Mouse (Mus musculus): ENCODE measurements at regions not wholly inside any gene's neighbourhood (a gene's known extent, or its start where the extent isn't known, plus 50 kb on each side); places are given as distances from the start of the nearest gene placed in this dataset.

DNA sequence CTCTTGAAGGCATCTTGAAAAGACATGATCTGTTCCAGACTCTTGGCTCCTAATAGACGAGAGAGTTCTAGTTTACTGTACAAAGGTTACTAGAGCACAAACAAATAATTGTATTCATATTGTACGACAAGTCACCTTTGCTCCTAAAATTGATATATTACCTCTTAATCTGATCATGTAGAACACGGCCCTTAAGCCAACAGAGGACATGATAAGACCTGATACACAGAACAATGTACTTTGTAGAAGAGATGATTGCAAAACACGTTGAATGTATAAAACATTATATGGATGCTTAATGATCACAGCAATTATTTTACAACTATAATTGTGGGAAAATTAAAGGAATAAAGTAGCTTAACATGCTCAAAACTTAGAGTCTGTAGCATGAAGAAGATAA is 194.7 kb downstream of the Klf5 start:
- Histone ChIP-seq H3K27me3 (ENCODE audit: control insufficient read depth, insufficient read depth, low read length) (no peaks in the 10 kb centered on the region), H3K9me3 (ENCODE audit: control insufficient read depth, low read length) (no peaks in the 10 kb centered on the region), H3K36me3 (ENCODE audit: control insufficient read depth, insufficient read depth, low read length) (no peaks in the 10 kb centered on the region), H3K4me1 (ENCODE audit: control insufficient read depth, insufficient read depth, low read length) (no peaks in the 10 kb centered on the region), H3K4me2 (replicated peaks; ENCODE audit: low read depth, low read length) (no peak overlapping the region), H3K4me3 (ENCODE audit: low read length) (no peak overlapping the region), H3K9ac (ENCODE audit: low read depth, low read length) (no peak overlapping the region), H3K27ac (ENCODE audit: low read depth, low read length) (no peak overlapping the region)
- WGBS = 79% methylated on average over 4 of the region's 4 CpGs
- no peak for ATAC-seq (ENCODE audit: low FRiP score, low TSS enrichment)

GRCm38 (mm10) chr14:99493659-99494058 is 195.2 kb downstream of the Klf5 start:
- Histone ChIP-seq H3K9me3 (ENCODE audit: control insufficient read depth, low read length) (no peaks in the 10 kb centered on the region), H3K9ac (ENCODE audit: low read depth, low read length) (no peak overlapping the region), H3K36me3 (ENCODE audit: control insufficient read depth, insufficient read depth, low read length) (no peaks in the 10 kb centered on the region), H3K4me3 (ENCODE audit: low read length) (no peak overlapping the region), H3K4me2 (replicated peaks; ENCODE audit: low read depth, low read length) (no peak overlapping the region), H3K4me1 (ENCODE audit: control insufficient read depth, insufficient read depth, low read length) (no peaks in the 10 kb centered on the region), H3K27me3 (ENCODE audit: control insufficient read depth, insufficient read depth, low read length) (no peaks in the 10 kb centered on the region), H3K27ac (ENCODE audit: low read depth, low read length) (no peak overlapping the region)
- ATAC-seq (ENCODE audit: low FRiP score, low TSS enrichment) = no peak
- WGBS = 90% methylated on average over 6 of the region's 6 CpGs

GRCm38 (mm10) chr14:99499502-99500266 is 201.2 kb downstream of the Klf5 start:
- no peaks in the 10 kb centered on the region for H3K9me3 ChIP-seq (ENCODE audit: control insufficient read depth, low read length)

GRCm38 (mm10) chr14:99504909-99505308 is 206.4 kb downstream of the Klf5 start:
- Histone ChIP-seq H3K4me3 (ENCODE audit: low read length) (no peak overlapping the region), H3K27me3 (ENCODE audit: control insufficient read depth, insufficient read depth, low read length) (no peaks in the 10 kb centered on the region), H3K4me1 (ENCODE audit: control insufficient read depth, insufficient read depth, low read length) (no peaks in the 10 kb centered on the region), H3K27ac (ENCODE audit: low read depth, low read length) (no peak overlapping the region), H3K4me2 (replicated peaks; ENCODE audit: low read depth, low read length) (no peak overlapping the region), H3K36me3 (ENCODE audit: control insufficient read depth, insufficient read depth, low read length) (no peaks in the 10 kb centered on the region), H3K9me3 (ENCODE audit: control insufficient read depth, low read length) (no peaks in the 10 kb centered on the region), H3K9ac (ENCODE audit: low read depth, low read length) (no peak overlapping the region)
- WGBS = 79% methylated on average over 4 of the region's 4 CpGs
- no peak for ATAC-seq (ENCODE audit: low FRiP score, low TSS enrichment)

More at GRCm38 (mm10) chr14:99499502-99500266, 201.2 kb downstream of the Klf5 start:
- Histone ChIP-seq H3K27ac (ENCODE audit: low read depth, low read length) (no peak overlapping the region), H3K4me3 (ENCODE audit: low read length) (no peak overlapping the region), H3K4me2 (replicated peaks; ENCODE audit: low read depth, low read length) (no peak overlapping the region), H3K27me3 (ENCODE audit: control insufficient read depth, insufficient read depth, low read length) (no peaks in the 10 kb centered on the region), H3K36me3 (ENCODE audit: control insufficient read depth, insufficient read depth, low read length) (no peaks in the 10 kb centered on the region), H3K4me1 (ENCODE audit: control insufficient read depth, insufficient read depth, low read length) (no peaks in the 10 kb centered on the region), H3K9ac (ENCODE audit: low read depth, low read length) (no peak overlapping the region)
- WGBS = 76% methylated on average over 7 of the region's 7 CpGs
- no peak for ATAC-seq (ENCODE audit: low FRiP score, low TSS enrichment)

GRCm38 (mm10) chr14:99509696-99510536 is 211.4 kb downstream of the Klf5 start:
- no peak overlapping the region for H3K4me2 ChIP-seq (replicated peaks; ENCODE audit: low read depth, low read length)
- H3K36me3 ChIP-seq (ENCODE audit: control insufficient read depth, insufficient read depth, low read length) = no peaks in the 10 kb centered on the region
- ATAC-seq (ENCODE audit: low FRiP score, low TSS enrichment) = no peak
- H3K9ac ChIP-seq (ENCODE audit: low read depth, low read length) = no peak overlapping the region
- no peaks in the 10 kb centered on the region for H3K4me1 ChIP-seq (ENCODE audit: control insufficient read depth, insufficient read depth, low read length)
- H3K27me3 ChIP-seq (ENCODE audit: control insufficient read depth, insufficient read depth, low read length) = no peaks in the 10 kb centered on the region
- no peak overlapping the region for H3K27ac ChIP-seq (ENCODE audit: low read depth, low read length)
- H3K9me3 ChIP-seq (ENCODE audit: control insufficient read depth, low read length) = no peaks in the 10 kb centered on the region
- H3K4me3 ChIP-seq (ENCODE audit: low read length) = no peak overlapping the region
- WGBS = 41% methylated on average over 3 of the region's 3 CpGs

DNA sequence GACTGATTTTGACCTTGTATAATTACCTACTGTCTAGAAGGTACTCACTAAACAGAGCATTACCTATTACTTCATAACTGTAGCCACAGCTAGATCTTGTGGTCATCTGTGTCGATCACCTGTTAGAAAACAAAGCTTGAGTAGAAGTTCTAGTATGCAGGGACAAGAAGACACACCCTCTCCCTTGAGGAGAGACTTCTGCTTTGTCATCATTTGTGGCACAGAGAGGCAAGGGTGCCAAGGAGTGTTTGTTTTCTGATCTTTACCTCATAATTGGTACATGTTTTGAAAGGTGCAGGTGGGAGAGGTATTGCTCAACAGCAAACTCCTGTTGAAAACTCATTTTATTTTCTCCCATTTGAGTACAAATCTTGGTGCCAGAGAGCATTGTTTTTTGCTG is 217.0 kb downstream of the Klf5 start:
- no peaks in the 10 kb centered on the region for H3K4me1 ChIP-seq (ENCODE audit: control insufficient read depth, insufficient read depth, low read length)
- H3K4me2 ChIP-seq (replicated peaks; ENCODE audit: low read depth, low read length) = no peak overlapping the region
- no peak overlapping the region for H3K4me3 ChIP-seq (ENCODE audit: low read length)
- no peak overlapping the region for H3K27ac ChIP-seq (ENCODE audit: low read depth, low read length)
- H3K27me3 ChIP-seq (ENCODE audit: control insufficient read depth, insufficient read depth, low read length) = no peaks in the 10 kb centered on the region
- no peaks in the 10 kb centered on the region for H3K9me3 ChIP-seq (ENCODE audit: control insufficient read depth, low read length)
- no peaks in the 10 kb centered on the region for H3K36me3 ChIP-seq (ENCODE audit: control insufficient read depth, insufficient read depth, low read length)
- 92% methylated on average over 1 of the region's 1 CpGs for WGBS
- ATAC-seq (ENCODE audit: low FRiP score, low TSS enrichment) = no peak
- H3K9ac ChIP-seq (ENCODE audit: low read depth, low read length) = no peak overlapping the region

DNA sequence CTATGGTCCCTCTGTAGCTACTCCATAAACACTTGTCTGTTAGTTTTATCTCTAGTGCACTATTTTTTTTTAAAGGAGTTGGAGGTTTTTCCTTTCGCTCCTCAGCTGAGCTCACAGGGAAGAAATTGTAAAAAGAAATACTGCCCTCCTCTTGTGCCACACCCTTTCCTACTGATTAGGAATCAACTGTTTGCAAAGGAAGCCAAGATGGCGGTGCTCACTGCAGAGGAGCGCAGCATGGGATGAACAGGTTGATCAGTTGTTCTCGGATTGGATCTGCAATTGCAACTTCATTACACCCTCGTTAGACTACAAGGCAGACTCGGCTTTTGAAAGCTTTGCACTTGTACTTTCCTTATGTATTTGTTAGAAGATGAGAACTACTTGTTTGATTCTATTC is 218.2 kb downstream of the Klf5 start:
- H3K4me3 ChIP-seq (ENCODE audit: low read length) = no peak overlapping the region
- no peak overlapping the region for H3K27ac ChIP-seq (ENCODE audit: low read depth, low read length)
- H3K4me2 ChIP-seq (replicated peaks; ENCODE audit: low read depth, low read length) = no peak overlapping the region
- no peaks in the 10 kb centered on the region for H3K9me3 ChIP-seq (ENCODE audit: control insufficient read depth, low read length)
- H3K36me3 ChIP-seq (ENCODE audit: control insufficient read depth, insufficient read depth, low read length) = no peaks in the 10 kb centered on the region
- H3K27me3 ChIP-seq (ENCODE audit: control insufficient read depth, insufficient read depth, low read length) = no peaks in the 10 kb centered on the region
- 87% methylated on average over 6 of the region's 6 CpGs for WGBS
- no peak overlapping the region for H3K9ac ChIP-seq (ENCODE audit: low read depth, low read length)
- no peaks in the 10 kb centered on the region for H3K4me1 ChIP-seq (ENCODE audit: control insufficient read depth, insufficient read depth, low read length)
- no peak for ATAC-seq (ENCODE audit: low FRiP score, low TSS enrichment)

DNA sequence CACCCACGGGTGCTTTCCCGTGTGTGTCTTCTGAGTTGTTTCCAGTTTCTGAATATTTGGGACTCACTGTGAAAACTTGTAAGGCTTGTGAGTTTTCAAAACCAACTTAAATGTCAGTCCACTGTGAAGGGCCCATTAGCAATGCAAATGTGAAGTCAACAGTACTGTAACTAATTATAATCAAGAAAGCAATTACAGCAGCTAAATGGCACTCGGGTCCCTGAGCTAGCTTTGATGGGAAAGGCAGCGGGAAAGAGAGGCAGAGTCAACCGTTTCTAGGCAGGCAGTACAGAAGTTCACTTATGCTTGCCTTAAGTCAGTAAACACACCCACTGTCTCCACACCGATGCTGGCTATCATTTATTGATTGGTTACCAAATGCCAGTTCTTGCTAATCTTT is 221.9 kb downstream of the Klf5 start:
- no peaks in the 10 kb centered on the region for H3K27me3 ChIP-seq (ENCODE audit: control insufficient read depth, insufficient read depth, low read length)
- H3K9me3 ChIP-seq (ENCODE audit: control insufficient read depth, low read length) = no peaks in the 10 kb centered on the region
- H3K9ac ChIP-seq (ENCODE audit: low read depth, low read length) = no peak overlapping the region
- H3K4me1 ChIP-seq (ENCODE audit: control insufficient read depth, insufficient read depth, low read length) = no peaks in the 10 kb centered on the region
- H3K4me3 ChIP-seq (ENCODE audit: low read length) = no peak overlapping the region
- H3K36me3 ChIP-seq (ENCODE audit: control insufficient read depth, insufficient read depth, low read length) = no peaks in the 10 kb centered on the region
- no peak for ATAC-seq (ENCODE audit: low FRiP score, low TSS enrichment)
- 66% methylated on average over 6 of the region's 6 CpGs for WGBS
- H3K4me2 ChIP-seq (replicated peaks; ENCODE audit: low read depth, low read length) = no peak overlapping the region
- no peak overlapping the region for H3K27ac ChIP-seq (ENCODE audit: low read depth, low read length)

- Histone ChIP-seq H3K4me1 (ENCODE audit: control insufficient read depth, insufficient read depth, low read length) (no peaks in the 10 kb centered on the region), H3K36me3 (ENCODE audit: control insufficient read depth, insufficient read depth, low read length) (no peaks in the 10 kb centered on the region), H3K27me3 (ENCODE audit: control insufficient read depth, insufficient read depth, low read length) (no peaks in the 10 kb centered on the region), H3K27ac (ENCODE audit: low read depth, low read length) (no peak overlapping the region), H3K4me3 (ENCODE audit: low read length) (no peak overlapping the region), H3K9ac (ENCODE audit: low read depth, low read length) (no peak overlapping the region), H3K9me3 (ENCODE audit: control insufficient read depth, low read length) (no peaks in the 10 kb centered on the region), H3K4me2 (replicated peaks; ENCODE audit: low read depth, low read length) (no peak overlapping the region)
- whole genome bisulfite sequencing = 83% methylated on average over 13 of the region's 13 CpGs
- no peak for ATAC-seq (ENCODE audit: low FRiP score, low TSS enrichment)
Measured at GRCm38 (mm10) chr14:99521954-99522523, 223.5 kb downstream of the Klf5 start.
